Mouse (Mus musculus) macrophage (primary cell): ENCODE measurements around the gene Ctsd. TPM values are rescaled to one million over a fixed set of nuclear protein-coding genes. Genes with fewer than 3 reads are reported as not detected.

Experiments
- H3K27ac ChIP-seq: fragments of 350-480 bp; formaldehyde crosslinking; 2 replicates; pipeline ENCODE4 v1.9.0; 2021
- H3K36me3 ChIP-seq: fragments of 350-480 bp; formaldehyde crosslinking; 2 replicates; pipeline ENCODE4 v1.9.0; 2021; ENCODE audit errors: inconsistent target
- H3K4me3 ChIP-seq: fragments of 350-480 bp; formaldehyde crosslinking; 2 replicates; pipeline ENCODE4 v1.9.0; 2021; ENCODE audit errors: inconsistent target
- H3K79me2 ChIP-seq: fragments of 350-480 bp; formaldehyde crosslinking; 2 replicates; pipeline ENCODE4 v1.9.0; 2021; ENCODE audit errors: inconsistent target
- WGBS: methylation state at CpG from one replicate; pipeline ENCODE4 v1.1.7; 2026; ENCODE audit warnings: inconsistent platforms; ENCODE audit not compliant: missing documents; 5-methylcytosine and 5-hydroxymethylcytosine counted together
- polyA plus RNA-seq: library from polyadenylated mRNA; stranded (reverse); fragments of 250-400 nt; gene quantifications from 3 replicates; pipeline ENCODE4 v1.2.4, GENCODE M21; 2018; ENCODE audit warnings: inconsistent platforms

Ctsd gene
- polyA plus RNA-seq, 1 experiment from 2014 or later: 15,815 TPM

GRCm38 (mm10) chr7:142374413-142375015 is 13.3 kb downstream of the Ctsd start:
- Histone ChIP-seq H3K27ac (no peak overlapping the region), H3K79me2 (no peaks in the 10 kb centered on the region), H3K36me3 (peaks cover 38% of the 10 kb centered on the region), H3K4me3 (no peak overlapping the region)
- WGBS: 98% methylated on average over 5 of the region's 5 CpGs

GRCm38 (mm10) chr7:142373641-142374412 is 14.0 kb downstream of the Ctsd start, which contains the start of gene Ifitm10:
Ifitm10 (minus strand) TSS chr7:142373753.
- Histone ChIP-seq H3K27ac (no peak within 1 kb of the TSS), H3K36me3 (peaks cover 31% of the 10 kb centered on the region), H3K79me2 (no peaks in the 10 kb centered on the region), H3K4me3 (no peak within 1 kb of the TSS)
- 83% methylated on average over 7 of the region's 8 CpGs for WGBS

DNA sequence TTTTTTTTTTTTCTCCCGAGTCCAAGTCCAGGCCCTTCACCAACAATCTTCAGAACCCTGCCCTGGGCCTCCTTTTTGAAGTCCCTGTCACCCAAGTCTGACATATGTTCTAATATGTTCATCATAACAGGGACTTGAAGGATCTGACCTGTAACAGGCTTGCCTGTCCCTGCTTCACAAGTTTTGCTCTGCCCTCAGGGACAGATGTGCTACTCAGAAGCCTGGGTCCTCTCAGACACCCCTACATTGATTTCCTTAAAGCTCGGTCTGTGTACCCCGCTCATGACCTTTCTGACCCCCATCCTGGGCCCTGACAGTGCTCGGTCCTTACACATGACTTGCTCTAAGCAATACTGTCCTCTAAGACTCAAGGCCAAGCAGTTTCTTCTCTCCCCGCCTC is 14.8 kb downstream of the Ctsd start:
- WGBS: 93% methylated on average over 5 of the region's 5 CpGs
- H3K79me2 ChIP-seq: no peaks in the 10 kb centered on the region
- peaks cover 23% of the 10 kb centered on the region for H3K36me3 ChIP-seq
- no peak overlapping the region for H3K27ac ChIP-seq
- no peak overlapping the region for H3K4me3 ChIP-seq

DNA sequence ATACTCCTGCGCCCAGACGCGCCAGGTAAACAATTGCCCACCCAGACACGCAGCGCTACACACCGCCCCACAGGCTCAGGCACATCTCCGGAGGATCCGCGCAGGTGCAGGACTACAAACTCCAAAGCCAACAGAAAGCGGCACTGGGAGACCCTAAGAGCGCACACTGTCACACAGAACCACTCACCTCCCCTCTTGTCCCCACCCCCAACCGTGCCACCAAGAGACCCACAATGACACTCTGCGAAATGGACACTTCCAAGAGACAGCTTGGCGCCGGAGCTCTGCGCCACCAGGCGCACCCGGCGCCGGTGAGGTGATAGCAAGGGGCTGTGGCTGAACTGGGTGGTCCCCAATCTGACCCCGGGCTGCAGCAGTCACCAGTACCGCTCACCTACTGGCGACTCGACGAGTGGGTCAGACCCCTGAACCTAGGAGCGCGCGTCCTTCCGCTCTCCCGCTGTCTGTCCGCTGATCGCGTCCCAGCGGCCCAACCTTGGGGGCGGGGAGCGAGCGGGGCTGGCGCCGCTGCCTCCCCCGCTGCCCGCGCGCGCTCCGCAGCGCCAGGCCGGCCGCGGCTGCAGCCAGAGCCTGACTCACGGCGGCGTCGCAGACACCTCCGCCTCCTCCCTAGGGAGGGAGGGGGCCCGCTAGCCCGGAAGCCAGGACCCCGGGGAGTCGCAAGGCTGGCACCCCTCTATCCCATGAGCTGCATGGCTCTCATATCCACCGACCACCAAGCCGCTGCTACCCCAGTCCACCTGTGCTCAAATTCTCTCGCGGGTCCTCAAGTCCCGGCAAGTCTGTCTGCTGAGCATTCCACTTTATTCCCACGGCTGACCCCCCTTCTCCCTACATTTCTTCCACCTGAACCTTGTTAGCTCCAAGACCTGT is 15.8 kb downstream of the Ctsd start:
- Histone ChIP-seq H3K4me3 (no peak overlapping the region), H3K36me3 (peaks cover 13% of the 10 kb centered on the region), H3K79me2 (no peaks in the 10 kb centered on the region), H3K27ac (no peak overlapping the region)
- WGBS: 11% methylated on average over 61 of the region's 64 CpGs

DNA sequence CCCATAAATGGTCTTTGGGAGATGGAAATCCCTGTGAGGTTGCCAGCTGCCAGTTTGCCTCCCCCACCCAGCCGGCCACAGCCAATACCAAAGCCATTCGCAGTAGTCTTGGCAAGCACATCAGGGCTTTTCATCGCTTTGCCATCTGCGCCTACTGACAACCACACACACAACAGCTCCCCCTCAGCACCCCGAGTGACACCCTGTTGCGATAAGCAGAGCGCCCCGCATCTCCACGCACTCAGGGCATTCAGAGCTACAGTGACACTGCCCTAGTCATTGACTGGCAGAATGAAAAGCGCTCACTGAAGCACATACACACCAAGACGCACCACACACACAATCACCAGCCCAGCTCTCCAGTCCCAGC is 16.5 kb downstream of the Ctsd start:
- no peaks in the 10 kb centered on the region for H3K79me2 ChIP-seq
- 64% methylated on average over 11 of the region's 11 CpGs for WGBS
- no peak overlapping the region for H3K4me3 ChIP-seq
- no peak overlapping the region for H3K27ac ChIP-seq
- peaks cover 7% of the 10 kb centered on the region for H3K36me3 ChIP-seq

DNA sequence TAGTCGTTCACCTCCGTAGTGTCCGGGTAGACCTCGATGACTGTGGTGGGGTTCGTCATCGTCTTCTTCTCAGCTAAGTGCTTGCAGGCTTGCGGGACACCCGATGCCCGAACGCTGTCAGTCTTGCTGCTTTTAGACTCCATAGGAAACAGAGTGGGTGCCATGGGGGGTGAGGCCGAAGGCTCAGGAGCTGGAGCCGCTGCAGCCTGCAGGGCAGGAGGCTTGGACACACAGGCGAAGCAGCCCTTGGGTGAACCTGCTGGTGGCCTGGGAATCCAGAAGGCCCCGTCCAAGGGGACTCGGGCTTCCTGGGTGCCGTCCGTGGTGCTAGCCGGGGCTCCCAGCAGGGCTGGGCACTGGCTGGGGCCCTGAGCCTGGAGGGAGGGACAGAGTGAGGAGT is 16.9 kb downstream of the Ctsd start:
- Histone ChIP-seq H3K79me2 (no peaks in the 10 kb centered on the region), H3K4me3 (no peak overlapping the region), H3K36me3 (peaks cover 2% of the 10 kb centered on the region), H3K27ac (no peak overlapping the region)
- 96% methylated on average over 15 of the region's 18 CpGs for WGBS

- WGBS: 76% methylated on average over 6 of the region's 6 CpGs
- no peaks in the 10 kb centered on the region for H3K36me3 ChIP-seq
- no peaks in the 10 kb centered on the region for H3K79me2 ChIP-seq
- H3K27ac ChIP-seq: no peak overlapping the region
- no peak overlapping the region for H3K4me3 ChIP-seq
These were observed 18.0 kb downstream of the Ctsd start for GRCm38 (mm10) chr7:142369820-142370219.

GRCm38 (mm10) chr7:142368856-142369255 is 19.0 kb downstream of the Ctsd start:
- Histone ChIP-seq H3K27ac (no peak overlapping the region), H3K79me2 (no peaks in the 10 kb centered on the region), H3K36me3 (no peaks in the 10 kb centered on the region), H3K4me3 (no peak overlapping the region)
- 87% methylated on average over 2 of the region's 2 CpGs for WGBS

GRCm38 (mm10) chr7:142363107-142363506 is 24.7 kb downstream of the Ctsd start:
- Histone ChIP-seq H3K79me2 (no peaks in the 10 kb centered on the region), H3K4me3 (no peak overlapping the region), H3K27ac (no peak overlapping the region), H3K36me3 (no peaks in the 10 kb centered on the region)
- 43% methylated on average over 4 of the region's 4 CpGs for WGBS

DNA sequence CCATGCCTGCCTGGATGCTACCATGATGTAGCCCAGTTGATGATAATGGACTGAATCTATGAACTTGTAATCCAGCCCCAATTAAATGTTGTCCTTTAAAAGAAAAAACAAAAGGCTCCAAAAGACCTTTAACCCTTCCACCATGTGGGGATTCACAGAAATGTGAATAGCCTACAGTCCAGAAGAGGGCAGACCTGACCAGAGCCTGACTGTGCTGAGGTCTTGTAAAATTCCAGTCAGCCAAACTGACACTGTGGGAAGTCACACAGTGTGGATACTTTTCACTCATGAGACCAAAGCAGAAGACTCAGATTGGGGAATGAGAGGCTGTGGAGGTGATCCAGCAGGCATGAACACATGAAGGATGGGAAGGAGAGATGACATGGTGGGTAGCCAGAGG is 27.1 kb downstream of the Ctsd start:
- H3K4me3 ChIP-seq: no peak overlapping the region
- H3K79me2 ChIP-seq: no peaks in the 10 kb centered on the region

GRCm38 (mm10) chr7:142359129-142359528 is 28.7 kb downstream of the Ctsd start:
- WGBS: 92% methylated on average over 8 of the region's 8 CpGs
- Histone ChIP-seq H3K79me2 (no peaks in the 10 kb centered on the region), H3K4me3 (no peak overlapping the region), H3K27ac (no peak overlapping the region), H3K36me3 (no peaks in the 10 kb centered on the region)

More for the DNA sequence above, 27.1 kb downstream of the Ctsd start:
- no peak overlapping the region for H3K27ac ChIP-seq
- H3K36me3 ChIP-seq: no peaks in the 10 kb centered on the region

DNA sequence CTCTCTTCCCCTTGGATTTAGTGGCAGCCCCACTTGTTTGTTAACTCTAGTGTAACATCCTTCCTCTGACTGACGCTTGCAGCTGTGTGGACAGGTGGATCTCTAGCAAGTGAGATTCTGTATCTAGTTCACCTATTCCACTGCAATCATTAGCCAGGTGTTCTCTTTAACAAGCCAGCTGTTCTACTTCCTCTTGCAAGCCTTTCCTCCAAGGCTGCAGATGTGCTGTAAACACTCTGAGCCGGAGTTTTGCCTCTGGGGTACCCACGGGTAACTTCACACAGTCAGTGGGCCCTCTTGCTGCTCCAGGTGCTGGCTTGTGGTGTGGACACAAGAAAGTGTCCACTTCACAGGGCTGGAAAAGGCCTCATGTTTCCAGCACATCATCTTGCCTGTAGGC is 30.3 kb downstream of the Ctsd start:
- H3K36me3 ChIP-seq: no peaks in the 10 kb centered on the region
- WGBS: 71% methylated on average over 3 of the region's 3 CpGs
- no peak overlapping the region for H3K4me3 ChIP-seq
- H3K27ac ChIP-seq: no peak overlapping the region
- H3K79me2 ChIP-seq: no peaks in the 10 kb centered on the region

DNA sequence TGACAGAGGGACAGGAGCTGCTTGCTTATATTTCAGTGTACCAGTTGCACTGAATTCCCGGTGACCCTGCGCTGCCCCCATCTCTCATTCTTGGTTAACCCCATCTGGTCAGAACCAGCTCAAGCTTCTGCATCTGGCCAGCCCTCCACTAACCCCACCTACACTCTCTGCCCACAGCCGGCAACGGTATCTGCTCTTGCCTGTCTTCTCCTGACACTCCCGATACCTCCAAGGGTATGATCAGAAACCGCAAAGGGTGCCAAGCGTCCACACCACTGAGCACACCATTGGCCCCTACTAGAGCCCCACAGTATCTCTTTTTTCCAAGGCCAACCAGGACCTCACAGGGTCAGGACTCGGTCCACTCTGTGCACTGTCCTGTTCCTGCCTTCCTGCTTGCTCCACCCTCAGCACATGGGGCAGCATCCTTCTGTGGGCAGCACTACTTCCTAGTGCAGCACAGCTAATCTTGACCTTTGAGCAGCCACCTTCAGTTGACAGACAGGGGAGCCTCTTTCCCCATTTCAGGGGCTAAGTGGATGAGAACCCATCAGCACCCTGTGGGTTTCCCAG is 33.1 kb downstream of the Ctsd start:
- no peaks in the 10 kb centered on the region for H3K79me2 ChIP-seq
- no peaks in the 10 kb centered on the region for H3K36me3 ChIP-seq
- no peak overlapping the region for H3K4me3 ChIP-seq
- WGBS: 83% methylated on average over 8 of the region's 8 CpGs
- no peak overlapping the region for H3K27ac ChIP-seq

GRCm38 (mm10) chr7:142353854-142354253 is 34.0 kb downstream of the Ctsd start:
- H3K4me3 ChIP-seq: no peak overlapping the region
- 26% methylated on average over 5 of the region's 5 CpGs for WGBS
- H3K36me3 ChIP-seq: no peaks in the 10 kb centered on the region
- H3K79me2 ChIP-seq: no peaks in the 10 kb centered on the region
- H3K27ac ChIP-seq: no peak overlapping the region
